Mouse (Mus musculus): ENCODE measurements around the gene Mecom.

DNA sequence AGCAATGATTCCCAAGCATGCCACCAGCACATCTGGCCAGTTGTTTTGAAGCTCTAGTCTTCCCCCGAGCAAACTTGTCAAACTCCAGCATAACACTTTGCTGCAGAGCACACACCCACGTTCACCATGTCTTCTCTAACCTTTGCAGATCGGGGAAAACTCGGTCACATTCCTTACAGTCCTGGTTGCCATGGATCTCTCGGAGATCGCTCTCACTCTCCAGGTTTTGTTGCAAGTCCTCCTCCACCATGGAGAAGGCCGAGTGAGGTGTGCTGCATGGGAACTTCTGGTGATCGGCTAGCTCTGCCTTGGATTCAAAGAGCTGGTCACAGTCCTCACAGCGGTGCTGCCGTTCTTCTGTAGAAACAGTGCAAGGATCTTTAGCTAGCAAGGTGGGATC lies 554.5 kb downstream of the Mecom start:
- TF ChIP-seq POLR2A (IDR thresholded peaks at IDR 0.05; ENCODE audit: borderline replicate concordance, low read depth, low read length) (no peak), CTCF (IDR thresholded peaks at IDR 0.05; ENCODE audit: low read depth, low read length) (no peak)
